Mouse (Mus musculus): ENCODE results near the gene Stra6. TPM values are rescaled to one million over a fixed set of nuclear protein-coding genes. Genes with fewer than 3 reads are reported as not detected.

Stra6 gene
- polyA plus RNA-seq, 1 experiment from 2014 or later: 8.6 TPM

DNA sequence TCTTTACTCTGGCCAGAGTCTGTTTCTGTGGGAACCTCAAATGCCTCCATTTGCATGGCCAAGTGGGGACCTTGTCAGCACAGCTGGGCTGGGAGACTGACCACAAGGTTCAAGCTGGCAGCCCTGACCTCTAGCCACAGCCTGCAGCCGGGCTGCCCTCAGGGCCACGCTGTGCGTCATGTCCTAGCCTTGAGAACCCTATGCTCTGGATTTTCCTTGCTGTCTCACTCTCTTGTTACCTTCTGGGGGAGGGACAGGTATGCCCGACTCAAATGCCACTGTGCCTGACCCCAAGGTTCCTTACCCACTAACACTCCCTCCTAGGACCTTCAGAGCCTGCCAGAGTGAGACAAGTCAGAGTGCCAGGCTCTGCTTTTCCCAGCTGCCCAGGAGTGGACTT is 26.6 kb upstream of the Stra6 start:
- no peak overlapping the region for H3K27ac ChIP-seq (replicated peaks)
- H3K4me3 ChIP-seq: no peak overlapping the region
- ATAC-seq (ENCODE audit: low FRiP score, low read depth): no peak
- WGBS: 73% methylated on average over 4 of the region's 4 CpGs
- H3K27me3 ChIP-seq: peaks cover 57% of the 10 kb centered on the region
- no peaks in the 10 kb centered on the region for H3K9me3 ChIP-seq
- H3K36me3 ChIP-seq: no peaks in the 10 kb centered on the region
- H3K4me1 ChIP-seq: peaks cover 38% of the 10 kb centered on the region
- no peak overlapping the region for H3K9ac ChIP-seq (replicated peaks)
- no peak overlapping the region for H3K4me2 ChIP-seq (replicated peaks)

DNA sequence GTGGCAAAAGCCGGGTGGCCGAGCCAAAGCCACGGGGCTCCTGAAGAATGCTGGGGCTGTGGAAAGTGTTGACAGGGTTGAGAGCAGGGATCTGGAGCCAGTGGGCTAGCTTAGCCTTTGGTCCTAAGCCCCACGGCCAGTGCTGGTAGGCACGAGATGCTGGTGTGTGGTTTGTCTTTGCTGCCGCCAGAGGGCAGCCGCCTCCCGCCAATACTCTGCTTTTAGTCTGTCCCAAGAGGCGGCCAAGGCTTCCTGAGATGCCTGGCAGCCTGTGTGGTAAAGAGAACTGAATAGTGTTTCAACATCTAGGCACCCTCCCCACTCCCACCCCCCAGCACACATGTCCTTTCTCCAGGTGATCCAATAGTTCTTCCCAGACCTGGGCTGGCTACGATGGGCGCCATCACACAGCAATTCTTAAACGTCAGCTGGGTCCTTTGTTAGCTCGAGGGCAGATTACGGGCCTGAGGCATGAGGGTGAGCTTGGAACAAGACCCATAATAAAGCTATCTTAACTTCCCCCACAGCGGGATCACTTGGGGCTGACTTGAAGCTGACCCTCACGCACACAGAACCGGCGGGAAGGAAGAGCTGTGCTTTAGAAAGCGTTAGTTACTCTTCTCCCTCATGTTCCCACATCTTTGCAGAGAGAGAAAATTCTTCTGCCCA is 25.0 kb upstream of the Stra6 start:
- Histone ChIP-seq H3K4me2 (replicated peaks) (no peak overlapping the region), H3K9ac (replicated peaks) (0 out of 2 replicates have a peak overlapping the region, but pooled peaks have one; percentile 11), H3K27me3 (peaks cover 59% of the 10 kb centered on the region), H3K9me3 (no peaks in the 10 kb centered on the region), H3K27ac (replicated peaks) (no peak overlapping the region), H3K36me3 (no peaks in the 10 kb centered on the region), H3K4me3 (no peak overlapping the region), H3K4me1 (peaks cover 54% of the 10 kb centered on the region)
- 21% methylated on average over 19 of the region's 19 CpGs for WGBS
- peak; percentile 71 for ATAC-seq (ENCODE audit: low FRiP score, low read depth)

DNA sequence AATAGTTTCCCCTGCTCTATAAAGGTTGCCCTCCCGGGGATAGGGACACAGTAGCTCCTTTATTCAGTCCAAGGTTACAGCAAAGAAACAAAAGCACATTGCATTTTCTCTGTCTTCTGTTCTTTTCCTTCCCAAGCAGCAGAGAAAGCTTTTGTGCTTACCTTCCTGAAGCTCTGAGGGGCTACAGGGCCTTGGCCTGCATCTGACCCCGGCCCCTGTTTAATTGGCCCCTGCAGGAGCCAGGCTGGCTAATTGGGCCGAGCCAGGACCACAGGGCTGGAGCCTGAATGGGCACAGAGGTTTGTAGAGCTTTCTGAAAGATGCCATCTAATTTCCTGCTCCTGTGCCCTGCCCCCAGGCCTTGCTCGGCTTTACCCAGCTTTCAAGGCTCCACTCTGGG is 22.6 kb upstream of the Stra6 start:
- Histone ChIP-seq H3K9ac (replicated peaks) (peak overlapping the region; percentile 31; the same call in 1 of the 2 replicates), H3K4me3 (no peak overlapping the region), H3K27me3 (peaks cover 51% of the 10 kb centered on the region), H3K4me1 (peaks cover 78% of the 10 kb centered on the region), H3K9me3 (no peaks in the 10 kb centered on the region), H3K4me2 (replicated peaks) (no peak overlapping the region), H3K36me3 (no peaks in the 10 kb centered on the region), H3K27ac (replicated peaks) (peak overlapping the region; percentile 81)
- 28% methylated on average over 4 of the region's 4 CpGs for WGBS
- no peak for ATAC-seq (ENCODE audit: low FRiP score, low read depth)

DNA sequence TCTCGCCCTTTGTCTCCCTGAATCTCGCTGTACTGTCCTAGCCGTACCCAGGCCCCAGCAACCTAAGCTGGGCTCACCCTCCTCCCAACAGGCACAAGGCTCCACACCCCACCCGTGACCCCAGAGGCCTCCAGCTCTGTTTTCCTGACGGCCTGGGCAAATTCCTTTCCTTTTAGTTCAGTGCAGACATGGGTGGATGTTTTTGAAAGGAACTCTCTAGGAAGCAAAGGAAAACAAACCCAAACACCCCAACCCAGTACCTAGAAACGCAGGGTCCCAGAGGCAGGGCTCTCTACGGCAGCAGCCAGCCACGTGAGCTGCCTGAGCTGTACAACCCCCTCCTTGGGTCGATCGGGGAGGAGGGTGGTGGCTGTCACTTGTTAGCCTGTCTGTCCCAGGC is 21.2 kb upstream of the Stra6 start:
- Histone ChIP-seq H3K27ac (replicated peaks) (peak overlapping the region; percentile 81), H3K4me2 (replicated peaks) (no peak overlapping the region), H3K4me1 (peaks cover 91% of the 10 kb centered on the region), H3K27me3 (peaks cover 45% of the 10 kb centered on the region), H3K4me3 (no peak overlapping the region), H3K9ac (replicated peaks) (peak overlapping the region; percentile 34; the same call in 1 of the 2 replicates), H3K36me3 (no peaks in the 10 kb centered on the region), H3K9me3 (no peaks in the 10 kb centered on the region)
- ATAC-seq (ENCODE audit: low FRiP score, low read depth): no peak
- WGBS: 16% methylated on average over 10 of the region's 10 CpGs

DNA sequence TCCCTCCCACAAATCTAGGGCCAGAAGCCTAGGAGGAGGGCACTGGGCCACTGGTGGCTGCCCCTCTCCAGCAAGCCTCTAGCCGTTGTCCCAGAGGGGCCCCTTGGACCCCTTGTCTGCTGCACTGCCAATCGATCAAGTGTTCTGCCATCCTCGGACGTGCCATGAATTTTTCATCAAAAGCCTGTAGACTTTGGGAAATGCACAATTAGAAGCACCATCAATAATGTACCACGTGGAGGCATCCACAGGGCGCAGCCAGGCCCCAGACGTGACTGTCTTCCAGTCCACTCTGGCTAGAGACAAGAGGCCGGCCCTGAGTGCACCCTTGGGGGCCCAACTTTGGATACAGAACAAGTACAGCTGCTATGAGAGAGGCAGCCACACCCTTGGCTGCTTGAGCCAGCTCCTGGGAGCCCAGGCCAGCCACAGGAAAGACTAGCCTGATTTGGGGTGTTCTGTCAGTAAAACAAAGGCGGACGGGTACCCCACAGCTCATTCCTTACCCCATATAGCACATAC is 20.0 kb upstream of the Stra6 start:
- no peak overlapping the region for H3K9ac ChIP-seq (replicated peaks)
- no peaks in the 10 kb centered on the region for H3K36me3 ChIP-seq
- H3K9me3 ChIP-seq: no peaks in the 10 kb centered on the region
- peaks cover 42% of the 10 kb centered on the region for H3K27me3 ChIP-seq
- H3K4me1 ChIP-seq: peaks cover 98% of the 10 kb centered on the region
- ATAC-seq (ENCODE audit: low FRiP score, low read depth): no peak
- peak overlapping the region; percentile 81 for H3K27ac ChIP-seq (replicated peaks)
- H3K4me2 ChIP-seq (replicated peaks): no peak overlapping the region
- WGBS: 80% methylated on average over 10 of the region's 10 CpGs
- H3K4me3 ChIP-seq: no peak overlapping the region

DNA sequence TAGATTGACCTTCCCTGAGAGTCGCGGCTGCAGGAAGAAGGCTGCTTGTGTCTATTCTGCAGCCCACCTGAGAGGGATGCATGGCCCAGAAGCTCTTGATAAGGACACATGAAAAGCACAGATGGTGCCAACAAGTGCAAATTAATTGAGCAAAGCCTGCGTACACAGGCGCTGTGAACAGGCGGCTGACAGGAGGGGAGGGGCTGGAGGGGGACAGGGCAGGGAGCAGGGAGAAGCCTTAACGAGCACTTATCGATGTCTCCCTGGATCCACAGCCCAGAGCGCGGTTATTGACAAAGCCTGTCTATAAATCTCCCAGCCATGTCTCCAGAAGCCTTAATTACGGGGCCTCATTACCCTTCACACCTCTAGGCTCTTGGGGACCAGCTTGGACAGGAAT is 18.8 kb upstream of the Stra6 start:
- Histone ChIP-seq H3K9ac (replicated peaks) (no peak overlapping the region), H3K27ac (replicated peaks) (peak overlapping the region; percentile 81), H3K4me3 (no peak overlapping the region), H3K36me3 (no peaks in the 10 kb centered on the region), H3K4me2 (replicated peaks) (no peak overlapping the region), H3K27me3 (peaks cover 33% of the 10 kb centered on the region), H3K4me1 (peaks cover 99% of the 10 kb centered on the region), H3K9me3 (no peaks in the 10 kb centered on the region)
- peak; percentile 46; the same call in 1 of the 2 replicates for ATAC-seq (ENCODE audit: low FRiP score, low read depth)
- WGBS: 25% methylated on average over 10 of the region's 10 CpGs

DNA sequence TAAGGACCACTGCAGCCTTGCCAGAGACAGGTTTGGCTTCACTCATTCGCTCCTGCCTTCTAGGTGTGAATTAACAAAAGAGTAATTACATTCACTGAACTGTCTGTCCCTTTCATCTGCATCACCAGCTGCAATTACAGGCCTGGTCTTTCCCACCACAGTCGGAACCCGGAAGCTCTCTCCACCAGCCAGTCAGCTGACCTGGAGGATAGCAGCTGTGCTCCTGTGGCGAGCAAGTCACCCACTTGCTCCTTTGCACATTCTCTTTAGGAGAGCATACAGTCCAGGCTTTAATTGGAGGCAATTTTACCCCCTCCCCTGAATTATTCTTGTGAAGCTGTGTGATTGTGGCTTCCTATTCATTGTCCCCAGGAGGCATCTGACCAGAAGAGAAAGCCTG is 17.9 kb upstream of the Stra6 start:
- no peak for ATAC-seq (ENCODE audit: low FRiP score, low read depth)
- Histone ChIP-seq H3K27me3 (peaks cover 38% of the 10 kb centered on the region), H3K9me3 (no peaks in the 10 kb centered on the region), H3K4me1 (peaks cover 96% of the 10 kb centered on the region), H3K9ac (replicated peaks) (no peak overlapping the region), H3K4me2 (replicated peaks) (no peak overlapping the region), H3K4me3 (no peak overlapping the region), H3K27ac (replicated peaks) (peak overlapping the region; percentile 81), H3K36me3 (no peaks in the 10 kb centered on the region)
- 27% methylated on average over 4 of the region's 4 CpGs for WGBS

DNA sequence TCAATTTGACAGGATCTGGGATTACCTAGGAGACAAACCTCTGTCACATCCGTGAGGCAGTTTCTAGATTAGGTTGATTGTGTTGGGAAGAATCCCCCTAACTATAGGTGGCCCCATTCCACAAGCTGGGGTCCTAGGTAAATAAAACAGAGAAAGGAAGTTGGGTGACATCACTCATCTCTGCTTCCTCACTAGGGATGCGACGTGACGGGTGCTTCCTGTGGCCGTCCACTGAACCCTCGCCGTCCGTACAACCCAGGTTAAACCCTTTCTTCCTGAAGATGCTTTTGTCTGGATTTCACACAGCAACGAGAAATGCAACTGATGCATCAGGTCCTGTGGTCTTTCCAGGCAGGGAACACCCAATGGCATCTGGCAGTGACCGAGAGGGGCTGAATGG is 16.5 kb upstream of the Stra6 start:
- H3K9me3 ChIP-seq: no peaks in the 10 kb centered on the region
- H3K36me3 ChIP-seq: no peaks in the 10 kb centered on the region
- peaks cover 94% of the 10 kb centered on the region for H3K4me1 ChIP-seq
- H3K27ac ChIP-seq (replicated peaks): peak overlapping the region; percentile 85; the same call in 1 of the 2 replicates
- ATAC-seq (ENCODE audit: low FRiP score, low read depth): no peak
- H3K9ac ChIP-seq (replicated peaks): no peak overlapping the region
- peaks cover 33% of the 10 kb centered on the region for H3K27me3 ChIP-seq
- no peak overlapping the region for H3K4me3 ChIP-seq
- H3K4me2 ChIP-seq (replicated peaks): no peak overlapping the region
- WGBS: 85% methylated on average over 10 of the region's 10 CpGs

DNA sequence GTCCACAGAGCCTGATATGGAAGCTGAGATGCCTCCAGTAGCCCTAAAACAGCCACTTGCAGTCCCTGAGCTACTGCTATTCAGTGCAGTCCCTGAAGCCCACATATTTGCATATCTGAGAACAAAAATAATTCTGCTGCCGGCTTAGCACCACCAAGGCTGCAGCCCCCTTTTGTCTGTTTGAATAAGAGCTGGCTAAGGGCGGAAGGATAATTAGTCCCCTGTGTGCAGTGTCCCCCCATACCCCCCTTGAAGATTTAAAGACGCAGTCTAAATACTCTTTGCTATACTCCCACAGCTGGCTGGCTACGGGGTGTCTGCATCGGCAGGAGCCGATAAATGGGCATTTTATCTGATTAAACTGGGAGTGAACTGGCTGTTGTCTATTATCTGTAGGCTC is 15.0 kb upstream of the Stra6 start:
- no peak overlapping the region for H3K9ac ChIP-seq (replicated peaks)
- ATAC-seq (ENCODE audit: low FRiP score, low read depth): peak; percentile 80
- H3K4me2 ChIP-seq (replicated peaks): peak overlapping the region; percentile 23
- H3K27me3 ChIP-seq: peaks cover 38% of the 10 kb centered on the region
- H3K4me3 ChIP-seq: no peak overlapping the region
- H3K27ac ChIP-seq (replicated peaks): peak overlapping the region; percentile 85
- H3K36me3 ChIP-seq: no peaks in the 10 kb centered on the region
- no peaks in the 10 kb centered on the region for H3K9me3 ChIP-seq
- 7% methylated on average over 6 of the region's 6 CpGs for WGBS
- peaks cover 88% of the 10 kb centered on the region for H3K4me1 ChIP-seq

DNA sequence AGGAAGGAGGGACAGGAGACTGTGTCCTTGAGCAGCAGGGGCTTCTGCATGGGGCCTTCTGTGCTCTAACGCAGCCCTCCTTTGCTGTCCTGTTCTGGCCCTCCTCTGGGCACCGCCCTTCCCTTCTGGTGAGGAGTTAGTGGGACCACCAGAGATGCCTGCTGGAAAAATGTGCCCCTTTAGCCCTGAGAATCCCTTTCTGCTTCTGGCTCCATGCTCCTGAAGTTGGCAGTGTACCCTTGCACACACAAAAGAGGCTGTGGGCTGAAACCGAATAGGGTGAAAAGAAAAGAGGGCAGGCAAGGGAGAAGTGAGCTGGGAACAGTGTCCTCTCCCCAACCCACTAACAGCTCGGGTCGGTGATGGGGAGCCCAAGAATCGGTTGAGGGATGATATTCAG is 14.4 kb upstream of the Stra6 start:
- peak overlapping the region; percentile 23 for H3K4me2 ChIP-seq (replicated peaks)
- peak overlapping the region; percentile 85 for H3K27ac ChIP-seq (replicated peaks)
- peaks cover 87% of the 10 kb centered on the region for H3K4me1 ChIP-seq
- H3K9me3 ChIP-seq: no peaks in the 10 kb centered on the region
- WGBS: 39% methylated on average over 6 of the region's 6 CpGs
- no peak for ATAC-seq (ENCODE audit: low FRiP score, low read depth)
- peaks cover 42% of the 10 kb centered on the region for H3K27me3 ChIP-seq
- 0 out of 2 replicates have a peak overlapping the region, but pooled peaks have one; percentile 26 for H3K9ac ChIP-seq (replicated peaks)
- H3K4me3 ChIP-seq: no peak overlapping the region
- H3K36me3 ChIP-seq: no peaks in the 10 kb centered on the region

DNA sequence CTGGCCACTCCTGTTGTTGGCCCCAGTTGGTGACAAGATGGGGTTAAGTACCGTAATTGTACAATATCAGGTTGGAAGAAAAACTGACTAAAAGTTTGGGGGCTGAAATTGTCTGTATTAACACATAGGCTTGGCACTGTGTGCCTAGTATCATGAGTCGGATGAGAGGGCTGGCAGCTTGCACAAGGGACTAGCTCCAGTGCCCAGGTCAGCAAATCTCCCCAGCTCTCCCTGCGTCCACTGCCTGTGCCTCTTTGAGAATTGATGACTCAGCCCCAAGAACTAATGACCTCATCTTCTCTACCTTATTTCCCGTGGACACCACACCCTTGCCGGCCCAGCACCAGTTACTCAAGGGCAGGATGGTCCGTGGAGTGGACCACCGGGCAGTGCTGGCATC is 13.7 kb upstream of the Stra6 start:
- 89% methylated on average over 7 of the region's 7 CpGs for WGBS
- H3K27me3 ChIP-seq: peaks cover 44% of the 10 kb centered on the region
- no peaks in the 10 kb centered on the region for H3K9me3 ChIP-seq
- 0 out of 2 replicates have a peak overlapping the region, but pooled peaks have one; percentile 26 for H3K9ac ChIP-seq (replicated peaks)
- peaks cover 83% of the 10 kb centered on the region for H3K4me1 ChIP-seq
- H3K4me3 ChIP-seq: no peak overlapping the region
- ATAC-seq (ENCODE audit: low FRiP score, low read depth): no peak
- H3K27ac ChIP-seq (replicated peaks): peak overlapping the region; percentile 85
- no peaks in the 10 kb centered on the region for H3K36me3 ChIP-seq
- no peak overlapping the region for H3K4me2 ChIP-seq (replicated peaks)

DNA sequence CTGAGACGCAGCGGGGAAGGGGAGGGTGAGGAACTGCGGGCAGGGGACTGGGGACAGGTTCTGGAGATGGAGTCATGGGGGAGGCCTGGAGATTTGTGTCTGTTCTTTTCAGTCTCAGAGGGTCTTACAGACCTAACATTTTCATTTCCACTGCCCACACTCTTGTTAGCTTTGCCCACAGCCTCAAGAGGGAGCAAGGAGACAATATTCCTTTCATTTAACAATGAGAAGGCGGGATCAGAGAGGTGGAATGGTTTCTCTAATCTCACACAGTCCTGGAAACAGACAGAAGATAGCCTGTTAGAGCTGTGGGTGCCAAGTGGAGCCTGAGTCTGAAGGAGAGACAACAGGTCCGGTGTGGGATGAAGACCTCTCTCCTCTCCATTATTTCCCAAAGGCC is 11.7 kb upstream of the Stra6 start:
- Histone ChIP-seq H3K4me3 (no peak overlapping the region), H3K27ac (replicated peaks) (peak overlapping the region; percentile 36), H3K4me2 (replicated peaks) (no peak overlapping the region), H3K27me3 (peaks cover 51% of the 10 kb centered on the region), H3K9me3 (no peaks in the 10 kb centered on the region), H3K9ac (replicated peaks) (no peak overlapping the region), H3K36me3 (no peaks in the 10 kb centered on the region), H3K4me1 (peaks cover 71% of the 10 kb centered on the region)
- no peak for ATAC-seq (ENCODE audit: low FRiP score, low read depth)
- 29% methylated on average over 5 of the region's 5 CpGs for WGBS

All from midbrain, embryonic 12.5 days (tissue).